Mouse (Mus musculus): ENCODE results near the gene Crtc3. TPM values are rescaled to one million over a fixed set of nuclear protein-coding genes. Genes with fewer than 3 reads are reported as not detected.

Crtc3 gene
- polyA plus RNA-seq, 1 experiment from 2014 or later: 4.2 TPM

GRCm38 (mm10) chr7:80641899-80642298, 46.8 kb downstream of the Crtc3 start:
- WGBS (ENCODE audit: insufficient replicate concordance): 52% methylated on average over 7 of the region's 7 CpGs
- no peak for ATAC-seq (ENCODE audit: insufficient read depth)
- Histone ChIP-seq H3K27me3 (no peaks in the 10 kb centered on the region), H3K4me3 (replicated peaks) (no peak overlapping the region), H3K36me3 (replicated peaks) (no peaks in the 10 kb centered on the region), H3K4me1 (replicated peaks) (peaks cover 70% of the 10 kb centered on the region), H3K9ac (no peak overlapping the region), H3K9me3 (replicated peaks) (no peaks in the 10 kb centered on the region), H3K27ac (replicated peaks) (no peak overlapping the region), H3K4me2 (peak overlapping the region; percentile 1; the same call in 1 of the 2 replicates)

GRCm38 (mm10) chr7:80641497-80641896, 47.2 kb downstream of the Crtc3 start:
- peaks cover 70% of the 10 kb centered on the region for H3K4me1 ChIP-seq (replicated peaks)

GRCm38 (mm10) chr7:80639981-80640380, 48.7 kb downstream of the Crtc3 start:
- Histone ChIP-seq H3K4me1 (replicated peaks) (peaks cover 79% of the 10 kb centered on the region), H3K27me3 (no peaks in the 10 kb centered on the region), H3K27ac (replicated peaks) (no peak overlapping the region), H3K36me3 (replicated peaks) (no peaks in the 10 kb centered on the region), H3K9ac (no peak overlapping the region), H3K9me3 (replicated peaks) (no peaks in the 10 kb centered on the region), H3K4me3 (replicated peaks) (no peak overlapping the region), H3K4me2 (no peak overlapping the region)
- WGBS (ENCODE audit: insufficient replicate concordance): 72% methylated on average over 3 of the region's 3 CpGs
- ATAC-seq (ENCODE audit: insufficient read depth): no peak

More at GRCm38 (mm10) chr7:80641497-80641896, 47.2 kb downstream of the Crtc3 start:
- H3K9me3 ChIP-seq (replicated peaks): no peaks in the 10 kb centered on the region
- no peaks in the 10 kb centered on the region for H3K27me3 ChIP-seq
- WGBS (ENCODE audit: insufficient replicate concordance): 11% methylated on average over 4 of the region's 4 CpGs
- no peaks in the 10 kb centered on the region for H3K36me3 ChIP-seq (replicated peaks)
- no peak overlapping the region; the same call in 1 of the 2 replicates for H3K27ac ChIP-seq (replicated peaks)
- ATAC-seq (ENCODE audit: insufficient read depth): 0 out of 2 replicates have a peak, but pooled peaks have one; percentile 28
- peak overlapping the region; percentile 1; the same call in 1 of the 2 replicates for H3K4me2 ChIP-seq
- no peak overlapping the region for H3K4me3 ChIP-seq (replicated peaks)
- no peak overlapping the region for H3K9ac ChIP-seq

- no peak for ATAC-seq (ENCODE audit: insufficient read depth)
- no peaks in the 10 kb centered on the region for H3K9me3 ChIP-seq (replicated peaks)
- H3K4me3 ChIP-seq (replicated peaks): no peak overlapping the region
- no peaks in the 10 kb centered on the region for H3K36me3 ChIP-seq (replicated peaks)
- H3K4me2 ChIP-seq: no peak overlapping the region
- H3K27me3 ChIP-seq: no peaks in the 10 kb centered on the region
- H3K27ac ChIP-seq (replicated peaks): no peak overlapping the region
- H3K4me1 ChIP-seq (replicated peaks): peaks cover 82% of the 10 kb centered on the region
- H3K9ac ChIP-seq: no peak overlapping the region
- WGBS (ENCODE audit: insufficient replicate concordance): 65% methylated on average over 10 of the region's 10 CpGs
Measured at GRCm38 (mm10) chr7:80638460-80638859, 50.2 kb downstream of the Crtc3 start.

- ATAC-seq (ENCODE audit: insufficient read depth): no peak
- H3K36me3 ChIP-seq (replicated peaks): no peaks in the 10 kb centered on the region
- H3K27ac ChIP-seq (replicated peaks): no peak overlapping the region
- H3K9ac ChIP-seq: no peak overlapping the region
- H3K4me1 ChIP-seq (replicated peaks): peaks cover 69% of the 10 kb centered on the region
- H3K9me3 ChIP-seq (replicated peaks): no peaks in the 10 kb centered on the region
- 56% methylated on average over 9 of the region's 9 CpGs for WGBS (ENCODE audit: insufficient replicate concordance)
- no peak overlapping the region for H3K4me3 ChIP-seq (replicated peaks)
- no peak overlapping the region for H3K4me2 ChIP-seq
- H3K27me3 ChIP-seq: no peaks in the 10 kb centered on the region
Measured at GRCm38 (mm10) chr7:80636953-80637800, 51.5 kb downstream of the Crtc3 start.

GRCm38 (mm10) chr7:80636288-80636952, 52.3 kb downstream of the Crtc3 start:
- no peaks in the 10 kb centered on the region for H3K9me3 ChIP-seq (replicated peaks)
- H3K9ac ChIP-seq: no peak overlapping the region
- no peak for ATAC-seq (ENCODE audit: insufficient read depth)
- H3K27ac ChIP-seq (replicated peaks): no peak overlapping the region
- no peak overlapping the region for H3K4me3 ChIP-seq (replicated peaks)
- H3K4me1 ChIP-seq (replicated peaks): peaks cover 64% of the 10 kb centered on the region
- 30% methylated on average over 17 of the region's 17 CpGs for WGBS (ENCODE audit: insufficient replicate concordance)
- no peaks in the 10 kb centered on the region for H3K36me3 ChIP-seq (replicated peaks)
- H3K4me2 ChIP-seq: no peak overlapping the region
- no peaks in the 10 kb centered on the region for H3K27me3 ChIP-seq

- Histone ChIP-seq H3K27ac (replicated peaks) (no peak overlapping the region), H3K4me2 (no peak overlapping the region), H3K9ac (no peak overlapping the region), H3K9me3 (replicated peaks) (no peaks in the 10 kb centered on the region), H3K27me3 (no peaks in the 10 kb centered on the region), H3K36me3 (replicated peaks) (no peaks in the 10 kb centered on the region), H3K4me3 (replicated peaks) (no peak overlapping the region), H3K4me1 (replicated peaks) (peaks cover 65% of the 10 kb centered on the region)
- peak; percentile 64; the same call in 1 of the 2 replicates for ATAC-seq (ENCODE audit: insufficient read depth)
- 19% methylated on average over 5 of the region's 5 CpGs for WGBS (ENCODE audit: insufficient replicate concordance)
Measured at GRCm38 (mm10) chr7:80635866-80636265, 52.8 kb downstream of the Crtc3 start.

- H3K36me3 ChIP-seq (replicated peaks): no peaks in the 10 kb centered on the region
- no peak overlapping the region for H3K27ac ChIP-seq (replicated peaks)
- peaks cover 61% of the 10 kb centered on the region for H3K4me1 ChIP-seq (replicated peaks)
- ATAC-seq (ENCODE audit: insufficient read depth): no peak
- H3K27me3 ChIP-seq: no peaks in the 10 kb centered on the region
- no peak overlapping the region for H3K4me3 ChIP-seq (replicated peaks)
- no peak overlapping the region for H3K9ac ChIP-seq
- WGBS (ENCODE audit: insufficient replicate concordance): 47% methylated on average over 9 of the region's 9 CpGs
- no peaks in the 10 kb centered on the region for H3K9me3 ChIP-seq (replicated peaks)
- no peak overlapping the region for H3K4me2 ChIP-seq
Measured at GRCm38 (mm10) chr7:80634741-80635140, 53.9 kb downstream of the Crtc3 start.

GRCm38 (mm10) chr7:80633635-80634034, 55.0 kb downstream of the Crtc3 start:
- no peaks in the 10 kb centered on the region for H3K9me3 ChIP-seq (replicated peaks)
- H3K9ac ChIP-seq: no peak overlapping the region
- no peak overlapping the region for H3K4me2 ChIP-seq
- WGBS (ENCODE audit: insufficient replicate concordance): 73% methylated on average over 2 of the region's 2 CpGs
- no peaks in the 10 kb centered on the region for H3K27me3 ChIP-seq
- no peak overlapping the region for H3K27ac ChIP-seq (replicated peaks)
- no peaks in the 10 kb centered on the region for H3K36me3 ChIP-seq (replicated peaks)
- ATAC-seq (ENCODE audit: insufficient read depth): no peak
- H3K4me1 ChIP-seq (replicated peaks): peaks cover 66% of the 10 kb centered on the region
- H3K4me3 ChIP-seq (replicated peaks): no peak overlapping the region

GRCm38 (mm10) chr7:80631993-80632392, 56.7 kb downstream of the Crtc3 start:
- H3K4me1 ChIP-seq (replicated peaks): peaks cover 60% of the 10 kb centered on the region
- H3K36me3 ChIP-seq (replicated peaks): no peaks in the 10 kb centered on the region
- H3K4me3 ChIP-seq (replicated peaks): no peak overlapping the region
- H3K9me3 ChIP-seq (replicated peaks): no peaks in the 10 kb centered on the region
- ATAC-seq (ENCODE audit: insufficient read depth): no peak
- WGBS (ENCODE audit: insufficient replicate concordance): 59% methylated on average over 6 of the region's 6 CpGs
- H3K4me2 ChIP-seq: no peak overlapping the region
- H3K27me3 ChIP-seq: no peaks in the 10 kb centered on the region
- no peak overlapping the region for H3K27ac ChIP-seq (replicated peaks)
- H3K9ac ChIP-seq: no peak overlapping the region

GRCm38 (mm10) chr7:80631405-80631804, 57.3 kb downstream of the Crtc3 start:
- Histone ChIP-seq H3K9me3 (replicated peaks) (no peaks in the 10 kb centered on the region), H3K36me3 (replicated peaks) (no peaks in the 10 kb centered on the region), H3K4me2 (no peak overlapping the region), H3K27ac (replicated peaks) (no peak overlapping the region), H3K4me3 (replicated peaks) (no peak overlapping the region), H3K27me3 (no peaks in the 10 kb centered on the region), H3K4me1 (replicated peaks) (peaks cover 54% of the 10 kb centered on the region), H3K9ac (no peak overlapping the region)
- no peak for ATAC-seq (ENCODE audit: insufficient read depth)
- 52% methylated on average over 3 of the region's 3 CpGs for WGBS (ENCODE audit: insufficient replicate concordance)

All from liver, embryonic 15.5 days (tissue).